Mouse (Mus musculus): ENCODE measurements around the gene Slx4.

GRCm38 (mm10) chr16:4033971-4034370 lies 30.4 kb upstream of the Slx4 start:
- TF ChIP-seq POLR2A (IDR thresholded peaks at IDR 0.05; ENCODE audit: insufficient read depth, low read depth, low read length): no peak
- no peak for TF ChIP-seq CTCF (IDR thresholded peaks at IDR 0.05)
- no peak for TF ChIP-seq EP300 (IDR thresholded peaks at IDR 0.05; ENCODE audit: insufficient read depth, low read depth, low read length)

Measured in heart, adult 2 months (tissue).